Mouse (Mus musculus): Measurements from ENCODE around the gene Ripply1.
"Not testable (repeated sequence)": the region's sequence is repeated elsewhere in the genome, so short reads cannot be mapped to it uniquely, and the experiment has no call there.

The Ripply1 gene

DNA sequence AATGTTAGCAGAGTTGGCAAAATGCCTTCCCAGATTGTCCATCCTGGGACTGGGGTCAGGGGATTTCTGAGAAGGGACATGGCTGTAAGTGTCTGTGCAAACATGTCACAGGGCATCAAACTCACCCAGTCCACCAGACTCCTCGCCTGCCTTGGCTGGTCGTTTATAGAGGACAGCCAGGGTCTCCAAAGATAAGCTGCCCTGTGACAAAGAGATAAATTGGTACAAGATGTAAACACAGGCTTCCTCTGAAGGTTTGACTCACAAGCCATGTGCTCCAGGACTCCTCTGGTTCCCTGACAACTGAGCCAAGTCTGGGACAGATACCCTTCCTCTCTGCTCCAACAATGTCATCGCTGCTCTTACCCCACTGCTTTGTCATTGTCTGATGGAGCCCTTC lies 1.2 kb downstream of the Ripply1 start:
- no peak for DNase-seq (ENCODE audit: low spot score)

DNA sequence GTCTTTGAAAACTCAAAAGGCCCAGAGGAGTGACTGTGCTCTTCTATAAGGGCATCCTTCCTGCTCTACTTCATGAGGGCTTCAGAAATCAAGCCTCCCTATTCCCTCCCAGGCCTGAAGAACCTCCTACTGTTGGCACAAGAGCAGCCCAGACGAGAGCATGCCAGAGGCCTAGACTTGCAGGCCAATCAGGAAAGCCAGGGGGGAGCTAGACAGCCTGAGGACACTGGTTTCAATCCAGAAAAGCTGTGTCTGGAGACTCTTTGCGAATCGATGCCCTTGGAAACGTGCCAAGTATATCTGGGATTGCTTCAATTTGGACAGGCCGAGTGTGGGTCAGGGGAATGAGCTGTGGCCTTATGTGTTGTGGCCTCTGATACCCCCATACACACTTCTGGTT lies 2.8 kb downstream of the Ripply1 start:
- no peak for DNase-seq (ENCODE audit: low spot score)

DNA sequence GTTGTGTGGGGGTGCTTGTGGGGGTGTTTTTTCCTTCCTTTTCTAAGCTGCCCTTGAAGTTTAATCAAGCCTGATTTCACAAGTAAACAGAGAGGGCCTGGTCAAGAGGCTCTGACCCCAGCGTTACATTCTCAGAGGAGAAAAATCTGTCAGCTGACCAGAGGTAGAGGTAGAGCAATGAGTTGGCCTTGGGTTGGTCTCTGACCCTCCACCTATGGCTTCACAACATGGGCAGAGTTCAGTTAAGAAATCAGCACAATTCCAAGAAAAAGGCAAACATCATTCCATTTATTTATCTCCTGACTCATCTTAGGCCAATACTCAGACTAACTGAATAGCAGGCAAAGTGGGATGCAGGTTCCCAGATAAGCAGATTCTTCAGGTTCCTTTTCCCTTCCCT lies 3.3 kb downstream of the Ripply1 start:
- DNase-seq (ENCODE audit: low spot score): no peak

DNA sequence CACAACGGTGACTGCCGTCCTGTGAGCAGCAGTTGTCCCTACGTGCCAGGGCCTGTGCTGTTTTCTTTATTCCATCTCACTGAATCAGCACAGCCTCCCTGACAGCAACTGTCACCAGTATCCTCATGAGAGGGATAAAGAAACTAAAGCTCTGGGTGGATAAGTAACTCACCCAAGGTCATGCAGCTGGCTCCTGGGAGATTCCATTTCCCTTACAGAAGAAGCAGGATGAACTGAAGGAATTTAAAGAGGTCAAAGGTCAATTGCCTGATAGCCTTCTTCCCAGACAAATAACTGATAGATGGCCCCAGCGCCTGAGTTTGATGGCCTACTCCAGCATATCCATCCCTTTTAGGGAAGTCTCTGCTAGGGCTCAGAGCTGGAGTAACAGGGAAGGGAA lies 4.8 kb downstream of the Ripply1 start:
- DNase-seq (ENCODE audit: low spot score): peak; percentile 43

DNA sequence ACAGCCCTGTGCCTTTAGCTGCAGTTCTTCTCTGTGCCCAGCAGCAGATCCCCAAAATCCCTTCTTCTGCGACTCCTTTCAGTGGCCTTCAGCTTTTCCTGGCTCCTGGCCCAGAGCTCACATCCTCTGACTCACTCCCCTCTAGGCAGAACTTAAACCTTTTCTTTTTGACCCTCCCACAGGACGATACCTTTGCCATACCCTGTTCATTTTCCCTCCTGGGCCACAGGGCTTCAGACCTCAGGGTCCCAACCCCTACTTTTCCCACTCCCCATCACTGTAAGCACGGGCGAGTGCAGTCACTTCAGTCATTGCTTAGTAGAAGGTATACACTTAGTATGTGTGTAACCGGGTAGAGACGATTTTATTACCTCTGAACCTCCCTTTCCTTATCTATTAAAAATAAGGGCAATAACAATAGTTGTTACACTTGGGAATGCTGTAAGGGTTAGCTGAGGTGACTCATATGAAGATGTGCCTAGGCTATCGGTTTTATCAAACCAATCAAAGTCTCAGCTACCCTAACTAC lies 7.0 kb downstream of the Ripply1 start:
- DNase-seq (ENCODE audit: low spot score): no peak

DNA sequence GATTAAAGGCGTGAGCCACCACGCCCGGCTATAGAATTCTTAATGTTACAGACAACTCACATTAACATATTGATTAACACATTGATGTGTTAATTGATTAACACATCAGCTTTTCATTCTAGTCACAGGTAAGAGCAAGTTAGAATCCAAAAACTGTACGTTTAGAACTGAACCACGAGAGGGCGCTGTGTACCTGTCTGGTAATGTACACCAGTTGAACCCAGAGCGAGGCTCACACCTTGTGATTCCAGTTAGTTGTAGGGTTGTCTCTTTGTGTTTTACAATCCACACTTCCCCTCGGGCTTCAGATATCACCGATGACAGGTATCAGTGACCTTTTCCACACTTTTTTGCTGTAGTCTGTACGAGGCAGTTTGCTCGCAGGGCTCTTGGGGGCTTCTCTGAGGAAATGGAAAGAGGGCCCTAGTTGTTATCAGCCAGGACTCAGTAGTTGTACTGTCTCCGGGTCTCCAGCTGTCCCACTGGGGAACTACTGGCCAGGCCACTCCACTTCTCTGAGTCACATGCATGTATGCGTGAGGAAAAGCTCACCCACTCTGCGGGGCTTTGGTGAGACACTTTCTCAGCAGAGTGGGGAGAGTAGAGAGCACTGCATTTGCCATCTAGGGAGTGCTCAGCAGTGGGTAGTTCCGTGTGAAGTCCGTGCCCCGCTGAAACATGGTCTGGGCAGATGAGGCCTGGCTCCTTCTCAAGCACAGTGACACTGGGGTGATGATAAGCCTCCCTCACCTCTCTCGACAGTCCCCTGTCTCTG lies 7.7 kb downstream of the Ripply1 start:
- DNase-seq (ENCODE audit: low spot score): peak; percentile 74

DNA sequence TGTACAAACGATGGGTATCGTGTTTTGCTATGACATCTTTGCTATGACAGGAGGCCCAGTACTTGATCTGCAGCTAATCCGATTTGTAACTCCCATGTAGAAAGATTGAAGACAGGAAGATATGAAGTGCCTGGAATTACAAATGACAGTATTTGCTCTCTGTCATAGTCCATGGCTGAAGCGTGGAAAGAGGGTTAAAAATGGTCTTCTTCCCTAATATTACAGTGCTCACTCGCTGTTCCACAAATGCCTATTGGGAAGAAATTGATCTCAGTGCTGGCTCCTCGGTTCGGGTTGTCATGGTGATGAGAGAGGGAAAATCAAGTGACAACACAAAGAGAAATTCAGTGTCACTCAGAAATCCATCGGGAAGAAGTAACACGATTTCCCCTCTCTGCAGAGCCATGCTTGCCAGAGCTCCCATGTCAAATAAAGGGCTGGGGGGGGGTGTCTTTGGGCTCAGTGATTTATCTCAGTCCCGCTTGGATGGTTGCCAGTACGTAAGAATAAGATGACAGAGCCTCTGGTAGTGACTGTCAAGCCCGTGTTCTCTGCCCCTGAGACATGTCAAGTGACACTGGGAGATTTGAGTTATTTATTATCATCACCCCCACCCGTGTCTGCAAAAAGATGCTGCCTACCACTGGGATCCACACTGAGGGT lies 12.0 kb downstream of the Ripply1 start:
- DNase-seq (ENCODE audit: low spot score): no peak

DNA sequence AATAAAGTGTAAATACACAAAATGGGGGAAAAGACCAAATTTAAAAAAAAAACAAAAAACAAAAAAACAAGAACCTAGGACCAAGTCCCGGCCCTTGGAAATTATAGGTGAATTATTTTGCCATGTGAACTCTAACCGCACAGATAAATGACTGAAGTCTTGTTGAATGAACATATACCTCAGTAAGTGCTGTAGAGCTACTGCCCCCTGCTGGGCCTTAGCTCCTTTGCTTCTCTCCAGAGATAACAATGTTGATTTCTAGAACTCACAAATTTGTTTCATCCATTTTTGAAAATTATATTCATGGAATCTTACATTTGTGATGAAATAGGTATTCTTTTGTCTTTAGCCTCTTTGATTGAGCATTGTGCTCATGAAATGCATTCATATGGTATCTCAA lies 19.6 kb downstream of the Ripply1 start:
- peak; percentile 52 for DNase-seq (ENCODE audit: low spot score)

DNA sequence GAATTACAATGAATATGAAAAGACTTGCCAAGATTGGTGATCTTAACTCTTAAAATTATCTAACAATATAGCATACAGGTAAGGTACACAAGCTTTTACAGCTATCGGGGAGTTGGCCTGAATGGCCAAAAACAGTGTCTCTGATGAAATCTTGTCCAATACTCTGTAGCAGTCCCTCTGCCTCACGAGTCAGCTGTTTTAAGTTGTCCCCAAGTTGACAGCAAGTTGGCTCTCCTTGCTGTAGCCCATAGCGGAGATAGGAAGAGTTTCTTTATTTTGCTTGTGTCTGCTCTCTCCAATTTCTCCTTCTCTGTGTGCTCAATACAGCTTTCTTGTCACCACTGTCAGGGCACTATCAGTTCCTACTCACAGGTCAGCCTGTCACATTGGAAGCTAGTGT lies 23.5 kb downstream of the Ripply1 start:
- not testable (repeated sequence) for DNase-seq (ENCODE audit: low spot score)

DNA sequence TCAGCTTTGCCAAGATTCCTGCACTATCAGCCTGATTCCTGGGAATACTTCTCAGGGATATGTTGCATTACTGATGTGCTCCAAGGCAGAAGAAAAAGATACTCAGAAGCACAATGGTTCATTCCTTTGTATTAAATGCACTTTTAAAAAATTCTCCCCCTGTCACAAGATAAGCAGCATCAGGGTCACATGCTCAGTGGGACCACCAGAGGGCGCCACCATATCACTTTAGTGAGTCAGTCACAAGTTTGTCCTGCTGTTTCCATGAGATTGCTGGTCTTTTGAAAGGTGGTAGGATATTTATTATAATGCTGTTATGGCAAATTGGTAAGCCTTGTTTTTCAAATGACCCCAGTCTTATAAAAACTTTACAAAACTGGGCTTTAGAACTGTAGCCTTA lies 30.3 kb downstream of the Ripply1 start:
- DNase-seq (ENCODE audit: low spot score): peak; percentile 60

DNA sequence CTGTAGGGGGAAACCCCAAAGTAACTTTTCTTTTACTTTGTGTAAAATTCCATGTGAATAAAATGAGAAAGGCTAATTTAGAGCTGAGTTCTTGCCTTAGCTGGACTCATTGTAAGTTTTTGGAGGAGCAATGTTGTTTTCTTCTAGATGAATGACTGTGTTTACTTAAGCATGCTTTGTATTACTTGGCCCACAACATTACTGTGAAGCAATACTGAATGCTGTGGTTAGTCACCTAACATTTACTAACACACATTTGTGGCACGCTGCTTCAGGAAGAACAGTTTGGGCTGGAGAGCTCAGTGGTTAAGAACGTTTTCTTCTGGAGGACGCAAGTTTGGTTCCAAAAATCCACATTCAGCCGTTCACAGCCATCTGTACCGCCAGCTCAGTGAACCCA lies 45.1 kb downstream of the Ripply1 start:
- DNase-seq (ENCODE audit: low spot score): no peak

DNA sequence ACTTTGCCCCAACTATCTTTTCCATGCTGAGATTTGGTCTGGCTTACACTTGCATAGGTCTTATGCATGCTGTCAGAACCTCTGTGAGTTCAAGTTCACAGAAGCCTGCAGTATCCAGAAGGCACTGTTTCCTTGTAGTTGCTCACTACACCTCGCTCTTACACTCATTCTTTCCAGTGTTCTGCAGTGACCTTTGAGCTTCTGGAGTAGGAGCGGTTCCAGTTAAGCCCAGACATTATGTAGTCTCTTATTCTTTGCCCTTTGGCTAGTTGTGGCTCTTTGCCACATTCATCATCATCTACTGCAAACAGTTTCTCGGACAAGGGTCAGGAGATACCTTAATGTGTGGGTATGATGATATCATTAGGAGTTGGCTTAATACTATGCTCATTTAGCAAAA lies 51.6 kb downstream of the Ripply1 start:
- DNase-seq (ENCODE audit: low spot score): no peak

All from embryo, embryonic 10.5 days (tissue).